Comparison of ENCODE assay signal across 18 mouse cellular contexts in genomic region chr12:79798488-79798887, GRCm38 (mm10).
DNase-seq lines count a peak whose midpoint lies in the region; ATAC-seq lines count a peak whose summit lies in the region.
"Had no signal": no experiment of that assay in that cellular context is flagged by ENCODE, and none has a peak within 500 bp of the region (broad histone marks: within the 10 kb centered on the region; RNA-seq: fewer than 3 reads in every experiment).

No protein-coding gene starts in this region.

- 88% methylated on average over 3 of the region's 3 CpGs for WGBS in hindbrain, embryonic 10.5 days
- WGBS in hindbrain, embryonic 16.5 days, result 99% methylated on average over 3 of the region's 3 CpGs
- WGBS in liver, embryonic 11.5 days, result 83% methylated on average over 3 of the region's 3 CpGs
- WGBS in liver, embryonic 15.5 days (ENCODE audit: insufficient replicate concordance), result 64% methylated on average over 3 of the region's 3 CpGs
- WGBS in hindbrain, embryonic 12.5 days, result 92% methylated on average over 3 of the region's 3 CpGs

- DNase-seq in hindbrain, embryonic 10.5 days (ENCODE audit: low spot score), result no peak
- no peak for DNase-seq in liver, embryonic 11.5 days (ENCODE audit: low spot score)
- no peak for DNase-seq in adrenal gland, postnatal 4 days (ENCODE audit: low spot score in 2 of 2)
- DNase-seq in adrenal gland, postnatal 14 days, result no peak
- DNase-seq: adrenal gland, adult 8-10 months; cerebellum, adult 11-12 months; cerebellum, adult 9-10 months; cerebellum, postnatal 25 days; gastrocnemius, postnatal 36 days; heart, adult 11 months; heart, postnatal 36 days had no signal

- H3K27me3 ChIP-seq in hindbrain, embryonic 10.5 days (ENCODE audit: insufficient read depth, poor library complexity, severe bottlenecking), result peaks cover 8% of the 10 kb centered on the region
- no peaks in the 10 kb centered on the region for H3K27me3 ChIP-seq in hindbrain, embryonic 16.5 days (replicated peaks; ENCODE audit: control insufficient read depth, insufficient read depth, low read length)
- no peaks in the 10 kb centered on the region for H3K27me3 ChIP-seq in liver, embryonic 11.5 days (replicated peaks; ENCODE audit: control insufficient read depth, insufficient read depth, low read length)
- H3K27me3 ChIP-seq in liver, embryonic 15.5 days, result no peaks in the 10 kb centered on the region
- no peaks in the 10 kb centered on the region for H3K27me3 ChIP-seq in hindbrain, embryonic 12.5 days
- H3K27me3 ChIP-seq: forebrain, embryonic 15.5 days; heart, embryonic 13.5 days; hindbrain, embryonic 13.5 days had no signal

- peak overlapping the region; percentile 64 for H3K27ac ChIP-seq in hindbrain, embryonic 10.5 days
- no peak overlapping the region for H3K27ac ChIP-seq in hindbrain, embryonic 16.5 days (ENCODE audit: low read depth, low read length)
- H3K27ac ChIP-seq in liver, embryonic 11.5 days (ENCODE audit: low read depth, low read length), result peak overlapping the region; percentile 70
- peak overlapping the region; percentile 71 for H3K27ac ChIP-seq in liver, embryonic 15.5 days (replicated peaks)
- H3K27ac ChIP-seq in hindbrain, embryonic 12.5 days, result no peak overlapping the region
- H3K27ac ChIP-seq: forebrain, embryonic 15.5 days; heart, embryonic 13.5 days; hindbrain, embryonic 13.5 days had no signal

- H3K4me1 ChIP-seq in hindbrain, embryonic 10.5 days (replicated peaks), result peaks cover 36% of the 10 kb centered on the region
- H3K4me1 ChIP-seq in hindbrain, embryonic 16.5 days (ENCODE audit: control insufficient read depth, insufficient read depth, low read depth, low read length), result no peaks in the 10 kb centered on the region
- no peaks in the 10 kb centered on the region; the same call in 1 of the 2 replicates for H3K4me1 ChIP-seq in liver, embryonic 11.5 days (replicated peaks; ENCODE audit: control insufficient read depth, insufficient read depth, low read length)
- peaks cover 24% of the 10 kb centered on the region for H3K4me1 ChIP-seq in liver, embryonic 15.5 days (replicated peaks)
- peaks cover 2% of the 10 kb centered on the region for H3K4me1 ChIP-seq in hindbrain, embryonic 12.5 days
- H3K4me1 ChIP-seq: forebrain, embryonic 15.5 days; hindbrain, embryonic 13.5 days had no signal

- no peaks in the 10 kb centered on the region for H3K9me3 ChIP-seq in hindbrain, embryonic 10.5 days
- no peaks in the 10 kb centered on the region for H3K9me3 ChIP-seq in hindbrain, embryonic 16.5 days (ENCODE audit: control insufficient read depth, low read length)
- H3K9me3 ChIP-seq in liver, embryonic 11.5 days (ENCODE audit: control insufficient read depth, low read length), result no peaks in the 10 kb centered on the region
- no peaks in the 10 kb centered on the region for H3K9me3 ChIP-seq in liver, embryonic 15.5 days (replicated peaks)
- no peaks in the 10 kb centered on the region for H3K9me3 ChIP-seq in hindbrain, embryonic 12.5 days (replicated peaks)
- H3K9me3 ChIP-seq: forebrain, embryonic 15.5 days; heart, embryonic 13.5 days; hindbrain, embryonic 13.5 days had no signal

- H3K36me3 ChIP-seq in hindbrain, embryonic 10.5 days, result no peaks in the 10 kb centered on the region
- H3K36me3 ChIP-seq in hindbrain, embryonic 16.5 days (ENCODE audit: control insufficient read depth, insufficient read depth, low read length), result no peaks in the 10 kb centered on the region
- no peaks in the 10 kb centered on the region for H3K36me3 ChIP-seq in liver, embryonic 11.5 days (ENCODE audit: control insufficient read depth, insufficient read depth, low read length)
- no peaks in the 10 kb centered on the region for H3K36me3 ChIP-seq in liver, embryonic 15.5 days (replicated peaks)
- no peaks in the 10 kb centered on the region for H3K36me3 ChIP-seq in hindbrain, embryonic 12.5 days
- H3K36me3 ChIP-seq: forebrain, embryonic 15.5 days; heart, embryonic 13.5 days; hindbrain, embryonic 13.5 days had no signal

- no peak overlapping the region for H3K4me2 ChIP-seq in hindbrain, embryonic 16.5 days (ENCODE audit: low read length)
- H3K4me2 ChIP-seq in liver, embryonic 11.5 days, result no peak overlapping the region
- no peak overlapping the region for H3K4me2 ChIP-seq in liver, embryonic 15.5 days
- H3K4me2 ChIP-seq in hindbrain, embryonic 12.5 days (replicated peaks), result no peak overlapping the region
- H3K4me2 ChIP-seq: forebrain, embryonic 15.5 days; heart, embryonic 13.5 days; hindbrain, embryonic 13.5 days had no signal

- no peak for ATAC-seq in hindbrain, embryonic 16.5 days
- peak; percentile 25 for ATAC-seq in CD4-positive, CD25-positive, alpha-beta regulatory T cell, adult 4 months
- ATAC-seq in liver, embryonic 11.5 days (replicated peaks; ENCODE audit: low FRiP score), result no peak
- ATAC-seq in liver, embryonic 15.5 days (ENCODE audit: insufficient read depth), result no peak
- no peak for ATAC-seq in hindbrain, embryonic 12.5 days (ENCODE audit: low FRiP score)
- ATAC-seq: forebrain, embryonic 15.5 days had no signal

- H3K4me3 ChIP-seq in hindbrain, embryonic 10.5 days, result no peak overlapping the region
- H3K4me3 ChIP-seq in hindbrain, embryonic 16.5 days (ENCODE audit: low read length), result no peak overlapping the region
- H3K4me3 ChIP-seq in liver, embryonic 11.5 days (ENCODE audit: low read depth, low read length), result no peak overlapping the region
- no peak overlapping the region for H3K4me3 ChIP-seq in liver, embryonic 15.5 days (replicated peaks)
- no peak overlapping the region for H3K4me3 ChIP-seq in hindbrain, embryonic 12.5 days
- H3K4me3 ChIP-seq: forebrain, embryonic 15.5 days; heart, embryonic 13.5 days; hindbrain, embryonic 13.5 days had no signal

- H3K9ac ChIP-seq in hindbrain, embryonic 16.5 days (ENCODE audit: low read depth, low read length), result no peak overlapping the region
- no peak overlapping the region for H3K9ac ChIP-seq in liver, embryonic 11.5 days (ENCODE audit: low read depth, low read length)
- H3K9ac ChIP-seq in liver, embryonic 15.5 days, result no peak overlapping the region
- H3K9ac ChIP-seq in hindbrain, embryonic 12.5 days, result no peak overlapping the region
- H3K9ac ChIP-seq: forebrain, embryonic 15.5 days; heart, embryonic 13.5 days; hindbrain, embryonic 13.5 days had no signal

Comparison
In these comparisons a context has a peak if more than half of its experiments do, and no peak if none do; other contexts are left out.
1. H3K27ac ChIP-seq: peak in hindbrain, embryonic 10.5 days (single experiment), liver, embryonic 11.5 days (single experiment) and liver, embryonic 15.5 days (single experiment); none in hindbrain, embryonic 16.5 days (single experiment) and hindbrain, embryonic 12.5 days (single experiment).